Mouse (Mus musculus) CD4-positive, CD25-positive, alpha-beta regulatory T cell, adult 9 weeks (primary cell): Measurements from ENCODE around the gene Prim2. TPM values are rescaled to one million over a fixed set of nuclear protein-coding genes. Genes with fewer than 3 reads are reported as not detected.

Experiments
- polyA plus RNA-seq: library from polyadenylated mRNA; unstranded; fragments of 100-300 nt; shearing (Covaris generic); gene quantifications from one replicate; pipeline ENCODE4 v1.2.1, GENCODE M21; 2017

Prim2 gene
- 12.5 TPM for polyA plus RNA-seq

GRCm38 (mm10) chr1:33669708-33670141, at the start of gene Prim2:
Gene Prim2, minus strand, starts transcription at chr1:33669795.

Other genes starting within 250 kb of the Prim2 start
- gene Rab23, start 50.1 kb upstream of the Prim2 start, polyA plus RNA-seq, result 6.9 TPM
- 1.5 TPM for gene Bag2, start 88.0 kb upstream of the Prim2 start, polyA plus RNA-seq
- 20.0 TPM for gene Zfp451, start 144.8 kb upstream of the Prim2 start, polyA plus RNA-seq
- gene Bend6, start 238.0 kb upstream of the Prim2 start, polyA plus RNA-seq, result 3.9 TPM
- 24.1 TPM for gene Dst, start 238.4 kb upstream of the Prim2 start, polyA plus RNA-seq